Mouse (Mus musculus): Measurements from ENCODE around the gene Sem1. TPM values are rescaled to one million over a fixed set of nuclear protein-coding genes. Genes with fewer than 3 reads are reported as not detected.
"Not testable (repeated sequence)": the region's sequence is repeated elsewhere in the genome, so short reads cannot be mapped to it uniquely, and the experiment has no call there.

Sem1 gene
- polyA plus RNA-seq, 1 experiment from 2014 or later: 241 TPM

- no peak overlapping the region for H3K4me3 ChIP-seq
Measured at GRCm38 (mm10) chr6:6552006-6552405, 26.5 kb downstream of the Sem1 start.

DNA sequence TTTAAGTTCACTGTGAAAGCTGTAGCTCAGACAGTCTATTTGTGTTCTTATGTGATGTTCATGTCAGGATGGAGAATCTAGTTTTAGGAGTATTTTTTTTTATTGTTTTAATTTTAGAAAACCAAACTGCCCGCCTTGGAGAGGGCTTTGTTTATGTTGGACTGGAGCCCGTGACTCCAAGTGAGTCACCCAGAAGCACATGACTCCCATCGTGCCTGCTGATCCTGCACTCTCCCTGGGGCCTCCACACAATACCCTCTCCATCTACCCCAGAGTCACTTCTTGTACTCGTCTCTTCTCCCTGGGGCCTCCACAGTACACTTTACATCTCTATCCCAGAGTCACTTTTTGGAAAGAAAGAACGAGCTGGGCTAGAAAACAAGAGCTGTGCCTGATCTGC is 30.5 kb downstream of the Sem1 start:
- no peak overlapping the region for H3K27ac ChIP-seq
- no peaks in the 10 kb centered on the region for H3K36me3 ChIP-seq (replicated peaks)
- no peak for DNase-seq (ENCODE audit: extremely low spot score, low spot score)
- no peaks in the 10 kb centered on the region for H3K9me3 ChIP-seq
- H3K4me3 ChIP-seq: no peak overlapping the region
- WGBS: 83% methylated on average over 5 of the region's 5 CpGs
- no peaks in the 10 kb centered on the region for H3K4me1 ChIP-seq
- 0 out of 2 replicates have a peak, but pooled peaks cover 9% of the 10 kb centered on the region for H3K27me3 ChIP-seq (ENCODE audit: poor library complexity, severe bottlenecking)

More at GRCm38 (mm10) chr6:6552006-6552405, 26.5 kb downstream of the Sem1 start:
- 94% methylated on average over 6 of the region's 6 CpGs for WGBS
- Histone ChIP-seq H3K9me3 (no peaks in the 10 kb centered on the region), H3K27ac (no peak overlapping the region), H3K27me3 (ENCODE audit: poor library complexity, severe bottlenecking) (no peaks in the 10 kb centered on the region), H3K36me3 (replicated peaks) (peaks cover 26% of the 10 kb centered on the region), H3K4me1 (no peaks in the 10 kb centered on the region)
- DNase-seq (ENCODE audit: extremely low spot score, low spot score): no peak

DNA sequence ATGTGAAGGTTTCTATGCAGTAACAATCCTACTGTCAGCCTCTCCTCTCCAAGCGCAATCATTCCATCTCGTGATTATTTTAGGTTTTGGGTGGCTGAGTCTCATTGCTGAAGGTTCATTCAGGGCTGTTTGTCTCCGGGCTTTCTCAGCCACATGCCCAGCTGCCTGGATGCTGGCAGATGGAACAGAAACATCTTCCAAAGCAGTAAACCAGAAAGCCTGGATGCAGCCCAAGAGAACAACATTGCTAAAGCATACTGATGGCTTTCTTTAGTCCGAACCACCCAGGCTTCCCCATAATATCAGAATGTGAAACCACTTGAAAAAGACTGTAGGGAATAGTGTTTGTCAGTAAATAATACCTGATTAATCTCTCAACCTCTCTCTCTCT is 34.2 kb downstream of the Sem1 start:
- Histone ChIP-seq H3K27ac (no peak overlapping the region), H3K4me1 (no peaks in the 10 kb centered on the region), H3K27me3 (ENCODE audit: poor library complexity, severe bottlenecking) (peaks cover 27% of the 10 kb centered on the region), H3K4me3 (no peak overlapping the region), H3K36me3 (replicated peaks) (no peaks in the 10 kb centered on the region), H3K9me3 (no peaks in the 10 kb centered on the region)
- WGBS: 88% methylated on average over 4 of the region's 4 CpGs
- DNase-seq (ENCODE audit: extremely low spot score, low spot score): no peak

DNA sequence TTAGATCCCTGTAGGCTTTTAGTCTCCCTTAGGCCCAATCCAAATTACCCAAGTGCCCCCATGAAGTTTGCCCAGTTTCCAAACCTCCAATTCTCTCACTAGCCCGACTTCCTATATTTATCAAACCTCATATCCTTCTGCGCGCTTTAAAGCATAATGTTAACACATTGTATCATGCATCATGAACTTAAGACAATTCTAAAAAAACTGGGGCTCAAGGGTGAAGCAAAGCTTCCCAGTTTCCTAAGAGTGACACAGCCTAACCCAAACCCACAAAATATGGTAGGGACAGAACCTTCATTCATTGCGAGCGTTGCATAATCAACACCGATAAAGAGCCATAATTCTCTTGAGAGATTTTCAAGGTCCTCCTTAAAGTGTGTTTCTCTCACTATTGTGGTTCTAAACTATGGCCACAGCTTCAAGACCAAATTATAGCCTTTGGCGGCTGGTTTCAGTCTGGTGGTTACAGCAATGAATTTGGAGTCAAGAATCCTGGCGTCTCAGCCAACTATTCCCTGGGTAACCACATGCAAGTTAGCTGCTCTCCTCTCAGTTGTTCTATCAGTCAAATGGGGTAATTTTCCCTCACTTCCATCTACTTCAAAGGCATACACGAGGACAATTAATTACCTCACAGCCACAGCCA is 34.7 kb downstream of the Sem1 start:
- Histone ChIP-seq H3K27ac (no peak overlapping the region), H3K27me3 (ENCODE audit: poor library complexity, severe bottlenecking) (peaks cover 31% of the 10 kb centered on the region), H3K4me3 (no peak overlapping the region), H3K9me3 (no peaks in the 10 kb centered on the region), H3K36me3 (replicated peaks) (no peaks in the 10 kb centered on the region), H3K4me1 (no peaks in the 10 kb centered on the region)
- no peak for DNase-seq (ENCODE audit: extremely low spot score, low spot score)
- 93% methylated on average over 9 of the region's 9 CpGs for WGBS

- H3K9me3 ChIP-seq: no peaks in the 10 kb centered on the region
- DNase-seq (ENCODE audit: extremely low spot score, low spot score): no peak
- peaks cover 43% of the 10 kb centered on the region for H3K27me3 ChIP-seq (ENCODE audit: poor library complexity, severe bottlenecking)
- no peak overlapping the region for H3K27ac ChIP-seq
- no peak overlapping the region for H3K4me3 ChIP-seq
- H3K4me1 ChIP-seq: peaks cover 4% of the 10 kb centered on the region
- H3K36me3 ChIP-seq (replicated peaks): no peaks in the 10 kb centered on the region
Measured at GRCm38 (mm10) chr6:6542133-6542532, 36.3 kb downstream of the Sem1 start.

- 0 out of 2 replicates have a peak, but pooled peaks cover 3% of the 10 kb centered on the region for H3K9me3 ChIP-seq
- H3K36me3 ChIP-seq (replicated peaks): no peaks in the 10 kb centered on the region
- 26% methylated on average over 5 of the region's 5 CpGs for WGBS
- H3K4me1 ChIP-seq: peaks cover 12% of the 10 kb centered on the region
- peaks cover 61% of the 10 kb centered on the region for H3K27me3 ChIP-seq (ENCODE audit: poor library complexity, severe bottlenecking)
- peak; percentile 69 for DNase-seq (ENCODE audit: extremely low spot score, low spot score)
- H3K4me3 ChIP-seq: no peak overlapping the region
- no peak overlapping the region for H3K27ac ChIP-seq
Measured at GRCm38 (mm10) chr6:6536781-6537466, 41.5 kb downstream of the Sem1 start.

- not testable (repeated sequence) for H3K27ac ChIP-seq; DNase-seq (ENCODE audit: extremely low spot score, low spot score); H3K36me3 ChIP-seq (replicated peaks); H3K4me3 ChIP-seq; H3K9me3 ChIP-seq
- H3K4me1 ChIP-seq: peaks cover 12% of the 10 kb centered on the region
- H3K27me3 ChIP-seq (ENCODE audit: poor library complexity, severe bottlenecking): peaks cover 61% of the 10 kb centered on the region
- WGBS: 57% methylated on average over 5 of the region's 5 CpGs
Measured at GRCm38 (mm10) chr6:6536359-6536758, 42.1 kb downstream of the Sem1 start.

Measured in forebrain, embryonic 10.5 days (tissue).